Mouse (Mus musculus): ENCODE measurements around the gene Meis2.

Gene Meis2

DNA sequence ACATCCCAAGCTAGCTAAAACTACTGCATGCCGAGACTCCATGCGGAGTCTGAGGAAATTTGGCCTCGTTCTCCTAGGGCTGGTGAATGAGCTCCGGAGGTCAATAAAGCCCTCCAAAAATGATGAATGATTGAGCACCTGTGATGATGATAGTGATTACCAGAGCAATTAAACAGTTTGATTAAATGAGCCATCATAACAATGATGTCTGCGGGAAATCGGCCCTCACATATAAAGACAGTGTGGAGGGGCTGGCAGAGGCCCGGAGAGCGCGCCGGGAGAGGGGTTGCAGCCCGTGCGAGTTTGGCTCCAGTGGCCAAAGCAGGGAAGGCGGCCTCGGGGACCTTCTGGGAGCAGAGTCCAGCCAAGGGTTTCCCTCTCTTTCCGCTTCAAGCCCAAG lies 2.1 kb upstream of the Meis2 start:
- no peak for DNase-seq (ENCODE audit: low spot score)

DNA sequence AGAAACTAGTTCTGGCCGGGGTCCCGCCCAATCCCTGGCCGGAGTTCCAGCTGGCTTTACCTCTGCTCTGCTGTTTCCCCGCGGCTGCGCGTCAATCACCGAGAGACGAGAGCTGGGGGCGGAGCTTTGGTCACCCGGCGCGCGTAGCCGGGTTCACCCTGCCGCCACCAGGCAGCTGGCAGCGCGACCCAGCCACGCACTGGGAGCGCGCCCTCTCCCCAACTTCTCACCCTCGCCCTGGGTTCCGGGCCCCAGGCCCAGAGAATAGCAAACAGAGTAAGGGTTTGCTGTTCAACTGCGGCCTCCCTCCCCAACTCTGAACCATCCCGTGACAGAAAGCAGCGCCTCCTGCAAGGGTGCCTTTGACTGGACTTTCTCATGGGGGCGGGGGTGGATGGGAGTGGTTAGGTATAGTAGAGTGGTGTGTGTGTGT lies 1.4 kb upstream of the Meis2 start:
- no peak for DNase-seq (ENCODE audit: low spot score)

DNA sequence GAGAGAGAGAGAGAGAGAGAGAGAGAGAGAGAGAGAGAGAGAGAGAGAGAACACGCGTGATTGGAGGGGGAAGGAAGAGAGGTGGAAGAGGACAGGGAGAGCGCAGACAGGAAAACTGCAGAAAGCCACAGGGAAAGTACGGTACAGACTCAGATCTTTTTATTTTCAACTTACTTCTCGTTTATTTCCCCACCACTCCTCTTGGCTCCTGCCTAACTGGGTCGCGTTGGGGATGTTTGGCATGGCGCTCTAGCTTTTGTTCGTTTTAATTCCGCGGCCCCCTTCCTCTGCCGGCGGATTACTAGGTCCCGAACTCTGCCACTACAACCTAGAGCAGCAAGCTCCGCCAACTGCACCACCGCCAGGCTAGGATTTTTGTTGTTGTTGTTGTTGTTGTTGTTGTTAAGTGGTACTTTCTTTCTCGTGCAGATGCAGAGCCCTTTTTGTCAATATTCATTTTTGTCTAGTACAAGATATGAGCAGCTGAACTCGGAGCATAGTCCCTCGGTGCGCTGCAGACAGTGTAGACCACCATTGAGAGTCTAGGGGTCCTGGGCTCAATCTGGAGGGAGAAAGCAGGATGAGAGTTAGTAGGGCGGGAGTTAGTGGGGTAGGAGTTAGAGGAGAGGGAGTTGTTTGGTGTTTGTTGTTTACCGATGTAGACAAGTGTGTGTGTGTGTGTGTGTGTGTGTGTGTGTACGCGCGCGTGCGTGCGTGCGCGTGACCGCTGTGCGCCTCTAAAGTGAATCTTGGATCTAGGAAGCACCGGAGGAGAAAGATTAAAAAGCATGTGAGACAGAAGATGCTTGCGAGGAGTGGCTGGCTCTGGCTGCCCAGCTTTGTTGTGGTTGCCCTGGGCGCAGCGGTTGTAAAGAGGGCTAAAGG lies 660 bp upstream of the Meis2 start:
- no peak for DNase-seq (ENCODE audit: low spot score)

DNA sequence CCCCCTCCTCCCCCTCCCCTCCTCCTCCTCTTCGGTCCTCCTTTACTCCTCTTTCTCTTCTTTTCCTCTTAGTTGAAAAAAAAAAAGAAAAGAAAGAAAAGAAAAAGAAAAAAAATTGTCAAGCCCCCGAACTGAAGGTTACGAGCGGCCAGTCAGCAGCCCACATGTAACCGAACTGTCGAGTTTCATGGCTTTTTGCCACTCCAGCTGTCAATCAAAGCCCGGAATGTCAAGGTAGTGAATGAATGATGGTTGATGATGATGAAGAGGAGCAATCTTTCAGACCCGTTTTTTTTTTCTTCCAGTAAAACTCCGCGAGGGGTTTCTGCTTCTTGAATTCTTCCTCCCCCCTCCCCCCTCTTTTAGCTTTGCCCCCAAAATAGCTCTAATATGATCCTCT lies 582 bp downstream of the Meis2 start:
- no peak for DNase-seq (ENCODE audit: low spot score)

DNA sequence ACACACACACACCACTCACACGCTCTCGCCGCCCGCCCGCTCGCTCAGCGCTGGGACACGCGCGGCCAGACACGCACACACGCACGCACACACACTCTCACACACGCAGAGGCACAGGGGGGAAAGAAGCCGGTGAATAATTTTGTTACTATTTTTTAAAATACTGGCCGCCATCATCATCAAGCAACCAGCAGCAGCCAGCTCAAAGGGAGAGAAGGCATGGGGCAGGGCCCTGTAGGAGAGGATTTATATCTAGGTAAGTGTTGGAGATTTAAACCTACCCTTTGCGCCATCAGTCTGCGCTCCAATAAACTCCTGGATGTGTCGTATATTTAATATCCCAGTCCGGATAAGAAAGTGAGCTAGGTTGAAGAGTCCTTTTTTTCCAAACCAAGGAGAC lies 1.1 kb downstream of the Meis2 start:
- no peak for DNase-seq (ENCODE audit: low spot score)

DNA sequence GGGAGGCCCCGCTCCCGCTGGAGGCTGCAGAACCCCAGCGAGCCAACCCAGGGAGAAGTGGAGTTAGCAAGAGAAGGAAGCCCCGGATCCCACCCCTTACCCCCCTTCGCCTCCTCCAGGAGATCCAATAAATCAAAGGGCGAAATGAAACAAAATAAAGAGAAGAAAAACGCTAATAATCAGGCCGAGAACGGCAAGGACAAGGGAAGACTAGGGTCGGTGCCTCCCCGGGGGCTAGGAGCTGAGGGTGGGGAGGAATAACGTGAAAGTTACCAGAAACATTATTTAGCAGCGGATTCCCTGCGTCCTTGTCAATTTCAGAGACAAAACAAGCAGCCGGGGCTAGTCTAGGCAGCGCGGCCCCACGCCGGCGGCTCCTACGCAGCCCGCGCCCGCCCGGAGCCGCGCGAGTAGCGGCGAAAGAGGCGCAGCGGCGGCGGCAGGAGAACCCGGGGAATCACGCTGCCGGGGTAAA lies 1.8 kb downstream of the Meis2 start:
- no peak for DNase-seq (ENCODE audit: low spot score)

DNA sequence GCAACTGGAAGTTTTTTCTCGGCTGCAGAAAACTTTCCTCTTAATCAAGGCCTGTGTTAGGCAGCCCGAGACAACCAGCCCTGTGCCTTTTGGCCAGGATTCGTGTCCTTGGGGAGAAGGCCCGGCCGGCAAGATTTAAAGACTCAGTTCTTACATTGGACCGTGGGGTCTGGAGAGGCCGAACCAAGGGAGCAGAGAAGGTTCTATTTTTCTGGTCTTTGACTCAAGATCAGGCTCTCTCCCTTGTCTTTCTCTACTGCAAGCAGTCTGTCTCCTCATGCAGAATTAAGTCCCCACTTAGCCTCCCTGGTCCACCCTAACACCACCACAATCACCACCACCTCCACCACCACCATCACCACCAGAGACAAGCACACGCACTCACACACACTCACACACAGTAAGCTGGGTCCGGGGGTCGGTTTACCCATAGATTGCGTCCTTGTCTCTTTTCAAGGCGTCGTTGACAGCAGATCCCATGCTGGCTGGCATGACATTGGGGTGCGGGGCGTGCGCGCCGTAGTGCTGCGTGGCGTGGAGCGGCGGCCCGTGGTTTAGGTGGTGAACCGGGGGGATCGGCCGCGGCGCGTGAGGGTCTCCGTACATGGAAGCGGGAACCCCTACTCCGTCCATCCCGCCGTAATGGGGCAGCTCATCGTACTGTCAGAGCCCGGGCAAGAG lies 2.7 kb downstream of the Meis2 start:
- DNase-seq (ENCODE audit: low spot score) = no peak

DNA sequence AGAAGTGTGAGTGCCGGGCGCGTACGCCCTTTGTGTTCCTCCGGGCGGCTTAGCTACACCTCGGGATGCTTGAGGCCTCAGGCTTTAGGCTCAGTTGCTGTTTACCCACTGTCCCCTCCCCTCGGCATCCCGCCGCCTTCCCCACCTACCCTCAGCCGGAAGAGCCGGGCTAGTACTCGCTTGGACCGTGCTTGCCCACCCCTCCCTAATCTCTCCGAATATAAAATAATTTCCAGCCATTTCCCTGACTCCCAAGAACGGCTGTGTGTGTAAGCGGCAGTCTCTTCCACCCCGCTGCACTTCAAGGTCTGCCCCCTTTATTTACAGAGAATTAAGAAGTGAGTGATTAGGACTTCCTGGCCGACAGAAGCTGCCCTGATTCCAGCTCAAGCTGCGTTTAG lies 3.4 kb downstream of the Meis2 start:
- no peak for DNase-seq (ENCODE audit: low spot score)

DNA sequence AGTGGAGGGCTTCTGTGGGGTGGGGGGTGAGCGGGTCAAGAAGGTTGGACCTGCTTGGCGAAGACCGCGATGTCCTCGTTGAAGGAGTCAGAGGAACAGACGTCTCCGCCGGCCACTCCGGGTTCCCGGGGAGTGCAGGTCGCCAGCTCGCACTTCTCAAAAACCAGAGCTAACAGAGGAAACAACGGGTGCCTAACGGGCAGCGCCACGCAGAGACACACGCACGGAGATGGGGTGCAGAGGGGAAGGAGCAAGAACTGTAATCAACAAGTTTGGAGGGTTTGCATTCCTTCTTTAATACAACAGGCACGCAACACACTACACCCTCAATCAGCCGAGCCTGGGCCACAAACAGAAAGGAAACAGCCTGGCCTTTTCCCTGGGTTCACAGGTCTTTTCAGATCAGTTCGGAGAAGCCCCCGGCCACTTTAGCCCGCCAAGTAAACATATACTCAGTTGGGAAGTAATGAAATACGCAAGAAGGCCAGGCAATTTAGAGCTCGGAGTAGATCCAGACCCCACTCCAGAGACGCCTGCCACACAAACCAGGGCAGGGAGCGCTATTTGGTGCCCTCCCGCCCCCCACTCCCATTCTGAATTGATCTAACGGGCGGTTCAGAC lies 4.1 kb downstream of the Meis2 start:
- no peak for DNase-seq (ENCODE audit: low spot score)

DNA sequence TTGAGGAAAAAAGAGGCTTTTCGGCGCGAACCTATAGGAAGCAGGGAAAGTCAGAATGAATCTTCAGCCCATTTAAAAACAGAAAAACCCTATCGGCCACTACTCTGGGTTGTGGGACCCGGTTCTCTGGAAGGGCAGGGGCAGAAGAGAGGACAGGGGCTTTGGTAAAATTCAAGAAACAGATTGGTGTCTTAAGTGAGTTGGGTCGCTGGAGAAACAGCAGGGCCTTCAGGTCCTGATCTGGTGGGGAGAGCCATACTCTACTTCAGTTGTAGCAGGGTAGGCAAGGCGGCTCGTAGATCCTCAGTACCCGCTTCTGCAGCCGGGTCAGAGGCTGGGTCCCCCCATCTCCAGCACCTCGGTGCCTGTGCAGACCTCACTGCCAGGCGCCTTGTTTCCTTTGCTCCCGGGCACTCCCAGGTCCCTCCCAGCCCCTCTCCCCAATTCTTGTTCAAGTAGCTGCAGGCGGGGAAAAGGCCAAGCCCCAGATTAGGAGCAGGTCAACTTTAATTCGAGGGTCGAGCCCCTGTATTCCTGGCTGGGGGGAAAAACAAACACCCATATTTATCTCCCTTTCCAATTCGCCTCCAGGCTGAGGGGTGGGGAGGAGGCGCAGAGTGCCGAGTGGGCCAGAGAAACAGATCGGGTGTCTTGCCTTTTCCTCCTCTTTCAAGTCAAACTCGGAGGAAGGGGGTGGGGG lies 4.8 kb downstream of the Meis2 start:
- no peak for DNase-seq (ENCODE audit: low spot score)

DNA sequence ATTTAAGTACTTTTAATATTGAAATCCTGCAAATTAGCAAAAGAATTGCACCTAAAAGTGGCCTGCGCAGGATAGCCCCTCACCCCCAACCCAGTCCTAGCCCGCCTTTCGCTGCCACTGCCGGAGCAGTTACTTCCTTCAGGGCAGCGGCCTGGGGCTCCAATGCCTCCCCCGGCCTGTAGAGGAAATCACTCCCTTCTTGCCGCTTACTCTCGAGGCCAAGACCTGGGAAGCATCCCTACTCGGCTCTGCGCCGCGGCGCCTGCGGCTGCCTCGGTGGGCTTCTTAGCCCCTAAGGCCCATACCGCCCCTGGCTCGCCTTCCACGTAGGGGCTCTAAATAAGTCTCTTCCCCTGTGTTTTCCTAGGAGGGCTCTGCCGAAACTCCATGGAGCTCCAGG lies 5.4 kb downstream of the Meis2 start:
- DNase-seq (ENCODE audit: low spot score) = no peak

DNA sequence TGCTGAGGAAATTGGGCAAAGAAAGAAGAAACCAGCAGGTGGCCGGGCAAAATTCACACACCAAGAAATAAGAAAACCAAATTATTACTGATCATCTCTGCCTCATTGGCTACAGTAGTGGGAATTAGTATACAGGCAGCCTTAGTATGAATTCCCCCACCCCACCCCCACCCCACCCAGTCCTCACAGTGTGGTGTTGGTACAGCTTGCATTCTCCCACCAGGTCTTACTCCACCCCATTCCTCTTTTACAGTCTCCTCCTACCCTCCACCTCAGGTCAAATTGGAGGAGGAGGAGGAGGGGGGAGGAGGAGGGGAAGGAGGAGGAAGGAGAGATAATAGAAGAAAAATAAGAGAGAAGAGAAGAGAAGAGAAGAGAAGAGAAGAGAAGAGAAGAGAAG lies 6.0 kb downstream of the Meis2 start:
- no peak for DNase-seq (ENCODE audit: low spot score)

DNA sequence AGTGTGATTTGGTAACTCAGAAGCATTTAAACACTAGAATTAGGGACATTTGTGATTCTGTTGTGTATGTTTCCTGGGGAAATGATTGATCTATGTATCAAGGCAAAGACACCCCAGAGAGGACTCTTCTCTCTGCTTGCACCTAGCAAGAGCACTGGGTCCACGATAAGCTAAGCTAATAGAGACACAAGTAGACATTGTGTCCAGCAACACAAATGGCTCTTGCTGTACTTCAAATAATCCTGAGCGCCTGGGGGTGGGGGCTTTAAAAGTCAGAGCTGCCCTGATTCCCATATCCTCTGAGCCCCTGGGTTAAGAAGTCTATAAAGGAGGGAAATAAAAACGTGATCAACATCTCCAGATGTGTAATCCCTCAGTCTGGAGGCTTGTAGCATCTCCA lies 6.6 kb downstream of the Meis2 start:
- no peak for DNase-seq (ENCODE audit: low spot score)

DNA sequence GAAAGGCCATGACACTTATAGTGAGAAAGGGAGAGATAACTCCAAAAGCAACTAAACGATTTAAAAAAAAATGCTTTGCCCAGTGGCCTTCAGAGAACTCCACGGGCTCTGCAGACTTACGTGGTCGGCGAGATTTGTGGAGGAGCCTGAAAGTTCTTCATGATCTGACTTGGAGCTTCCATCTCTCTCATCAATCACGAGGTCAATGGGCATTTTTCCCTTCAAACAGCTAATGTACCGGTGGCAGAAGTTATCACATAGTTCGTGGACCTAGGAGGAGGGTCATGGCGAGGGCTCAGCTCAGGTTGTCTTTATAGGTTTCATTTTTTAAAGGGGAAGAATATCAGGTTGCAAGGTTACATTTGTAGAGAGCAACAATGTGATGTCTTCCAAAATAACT lies 7.1 kb downstream of the Meis2 start:
- no peak for DNase-seq (ENCODE audit: low spot score)

DNA sequence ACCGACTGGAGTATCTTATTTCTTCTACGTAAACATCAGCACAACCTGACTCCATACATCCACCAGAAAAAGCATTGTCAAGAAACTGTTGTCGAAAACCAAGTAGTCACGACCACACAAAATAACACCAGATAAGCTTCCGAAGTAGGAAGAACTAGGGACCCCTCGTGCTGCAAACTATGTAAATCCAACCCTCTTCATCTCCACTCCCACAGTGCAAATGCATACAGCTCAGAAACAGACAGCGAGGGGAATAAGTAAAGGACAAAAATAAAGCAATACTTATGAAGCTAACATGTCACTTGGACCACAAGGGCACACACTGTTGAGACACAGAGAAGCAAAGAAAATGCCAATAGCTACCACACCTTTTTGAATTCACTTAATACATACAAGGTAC lies 8.8 kb downstream of the Meis2 start:
- no peak for DNase-seq (ENCODE audit: low spot score)

DNA sequence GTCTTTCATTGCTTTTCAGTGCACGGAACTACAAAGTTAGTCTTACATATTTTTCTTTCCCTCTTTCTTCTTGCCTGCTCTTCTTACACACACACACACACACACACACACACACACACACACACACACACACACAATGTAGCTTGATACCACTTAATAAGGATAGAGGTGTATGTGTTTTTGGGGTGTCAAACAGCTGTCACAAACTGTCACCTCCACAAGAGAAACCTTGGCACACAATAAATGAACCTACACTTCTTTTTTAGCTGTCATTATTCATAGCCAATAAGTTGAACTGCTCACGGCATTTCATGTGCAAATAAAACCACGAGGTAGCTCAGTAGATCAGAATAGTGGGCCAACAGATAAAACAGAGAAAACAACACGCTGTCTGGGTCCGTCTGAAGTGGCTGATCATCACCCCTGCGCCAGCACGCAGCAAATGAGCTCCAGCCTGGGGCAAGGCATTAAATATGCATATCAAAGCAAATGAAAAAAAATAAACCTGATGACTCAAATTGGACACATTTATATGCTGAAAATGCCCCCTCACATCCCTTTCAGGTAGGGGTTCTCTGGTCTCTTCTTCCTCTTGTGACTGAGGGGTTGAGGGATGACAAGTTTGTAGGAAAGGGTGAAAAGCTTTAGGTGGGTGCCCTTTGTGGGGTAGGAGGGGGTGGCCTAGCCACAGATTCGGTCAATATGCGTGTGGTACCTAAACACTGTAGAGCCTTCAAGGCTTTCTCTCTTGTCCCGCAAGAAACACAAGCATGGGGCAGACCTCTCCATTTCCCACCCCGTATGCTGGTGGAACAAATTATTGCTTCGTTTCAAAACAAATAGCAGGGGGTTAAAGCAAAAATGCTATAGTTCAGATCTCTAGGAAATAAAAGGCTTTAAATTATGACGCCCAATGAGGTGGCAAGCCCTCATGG lies 9.7 kb downstream of the Meis2 start:
- DNase-seq (ENCODE audit: low spot score) = no peak

DNA sequence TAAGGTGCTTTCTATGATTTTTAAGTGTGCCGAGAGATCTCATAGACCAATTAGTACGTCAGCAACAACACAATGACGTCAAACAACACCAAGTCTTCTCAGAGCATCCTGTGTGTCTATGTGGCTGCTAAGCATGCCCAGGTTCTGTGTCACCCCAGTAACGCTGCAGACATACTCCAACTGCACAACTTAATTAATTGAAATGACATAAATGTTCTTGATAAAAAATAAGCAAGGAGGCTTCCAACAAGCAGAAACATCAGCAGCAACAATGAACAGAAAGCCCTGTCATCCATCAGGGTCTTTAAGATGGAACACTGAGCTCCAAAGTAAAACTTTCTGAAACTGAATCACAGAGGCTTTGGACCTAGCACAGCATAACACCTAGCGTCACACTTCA lies 11.7 kb downstream of the Meis2 start:
- no peak for DNase-seq (ENCODE audit: low spot score)

DNA sequence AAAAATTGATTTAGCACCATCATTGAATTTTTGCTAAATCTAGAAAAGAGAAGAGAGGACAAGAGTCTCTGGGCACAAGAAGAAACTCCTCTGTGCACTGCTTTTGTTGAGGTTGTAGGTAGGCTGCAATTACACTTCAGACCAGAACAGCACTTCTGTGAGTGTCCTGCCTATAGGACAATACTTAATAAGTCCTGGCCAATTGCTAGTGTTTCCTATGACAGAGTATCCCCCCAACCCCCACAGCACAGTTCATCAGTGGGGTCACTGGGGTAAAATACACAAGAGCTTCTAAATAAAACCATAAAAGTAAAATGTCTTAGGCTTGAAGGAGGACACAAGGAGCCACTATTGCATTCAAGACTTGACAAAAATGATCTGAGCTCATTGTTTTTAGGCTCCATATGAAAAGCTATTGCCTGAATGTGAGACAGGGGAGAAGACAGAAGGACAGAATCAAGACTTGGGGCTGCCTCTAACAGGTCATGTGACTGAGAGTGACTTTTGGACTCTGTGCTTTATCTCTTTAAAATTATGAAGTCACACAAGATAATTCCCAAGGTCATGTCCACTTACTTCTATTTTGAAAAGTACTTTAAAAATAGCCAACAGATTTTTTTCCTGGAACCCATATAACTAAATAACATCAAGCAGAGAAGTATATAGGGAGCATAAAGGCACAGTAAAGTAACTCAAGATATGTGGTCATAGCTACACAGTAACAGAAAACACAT lies 12.8 kb downstream of the Meis2 start:
- DNase-seq (ENCODE audit: low spot score) = no peak

DNA sequence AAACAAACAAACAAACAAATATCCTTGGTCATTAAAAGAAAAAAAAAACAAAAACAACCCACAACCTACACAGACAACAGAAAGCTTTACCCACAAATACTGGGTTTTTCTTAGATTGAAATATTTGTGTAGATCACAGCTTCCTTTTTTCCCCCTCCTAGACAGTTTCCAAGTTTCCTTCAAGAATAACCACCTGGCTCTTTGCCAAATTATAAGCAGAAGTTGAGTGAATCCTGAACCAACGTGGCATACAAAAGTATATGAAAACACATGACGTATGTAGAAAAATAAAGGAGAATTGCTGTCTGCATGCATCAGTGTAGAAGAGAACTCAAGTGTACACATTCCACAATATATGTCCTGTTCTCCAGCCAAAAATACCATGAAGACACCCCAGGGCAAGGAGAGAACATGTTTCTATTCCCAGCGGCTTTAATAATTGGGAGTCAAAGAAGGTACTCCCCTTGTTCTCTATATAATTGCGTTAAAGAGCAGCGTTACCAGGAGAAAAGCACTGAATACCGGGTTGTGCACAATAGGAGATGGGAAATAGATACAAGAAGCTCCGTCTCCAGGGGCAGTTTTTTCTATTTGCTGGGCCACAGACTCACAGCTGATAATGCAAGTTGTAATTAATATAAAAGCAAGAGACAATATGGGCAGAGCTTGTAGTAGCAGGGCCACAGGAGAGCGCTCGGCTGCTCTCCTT lies 13.6 kb downstream of the Meis2 start:
- no peak for DNase-seq (ENCODE audit: low spot score)

DNA sequence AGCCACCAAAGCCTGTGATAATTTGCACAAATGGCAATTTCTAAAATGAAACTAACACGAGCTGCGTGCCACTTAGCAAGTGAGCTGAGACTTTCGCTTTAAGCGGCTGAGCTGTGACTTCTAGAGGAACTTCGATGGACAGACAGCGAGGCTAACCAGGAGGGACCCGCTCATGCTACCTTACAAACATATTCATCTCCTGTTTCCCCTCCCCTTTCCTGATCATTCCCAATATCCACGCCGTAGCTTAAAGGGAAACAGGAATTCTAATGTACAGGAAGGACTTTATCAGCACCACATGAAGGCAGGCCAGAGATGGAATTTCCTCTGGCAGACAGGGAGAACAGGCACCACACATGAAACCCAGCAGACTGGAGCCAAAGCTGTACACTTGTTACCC lies 15.9 kb downstream of the Meis2 start:
- no peak for DNase-seq (ENCODE audit: low spot score)
